Mouse (Mus musculus) cortical plate, adult 2 months (tissue): ENCODE data around the gene Zfp13.

ENCODE experiments used
- CTCF ChIP-seq: fragments of 200-500 bp; IDR thresholded peaks from 2 replicates; pipeline ENCODE4 v1.5.1; 2011; ENCODE audit warnings: mild to moderate bottlenecking, control low read depth, low read length; ENCODE audit not compliant: insufficient read depth; ENCODE audit errors: extremely low read depth
- POLR2A ChIP-seq: fragments of 200-500 bp; IDR thresholded peaks from 2 replicates; pipeline ENCODE4 v1.6.1; 2011; ENCODE audit warnings: mild to moderate bottlenecking, low read length, control low read depth; ENCODE audit not compliant: insufficient read depth; ENCODE audit errors: extremely low read depth

GRCm38 (mm10) chr17:23617087-23617486, 17.8 kb upstream of the Zfp13 start:
- no peak for TF ChIP-seq CTCF
- TF ChIP-seq POLR2A: no peak
